Comparison of ENCODE assay signal across 35 mouse cellular contexts in genomic region chr1:63261041-63261590, GRCm38 (mm10). TPM values are rescaled to one million over a fixed set of nuclear protein-coding genes. Genes with fewer than 3 reads are reported as not detected.
DNase-seq lines count a peak whose midpoint lies in the region; ATAC-seq lines count a peak whose summit lies in the region.
"Had no signal": no experiment of that assay in that cellular context is flagged by ENCODE, and none has a peak within 500 bp of the region (broad histone marks: within the 10 kb centered on the region; RNA-seq: fewer than 3 reads in every experiment).

No protein-coding gene starts in this region.

- H3K4me3 ChIP-seq in intestine, embryonic 14.5 days (ENCODE audit: low read depth, low read length): no peak overlapping the region
- no peak overlapping the region for H3K4me3 ChIP-seq in intestine, embryonic 15.5 days (replicated peaks)
- no peak overlapping the region for H3K4me3 ChIP-seq in neural tube, embryonic 15.5 days (replicated peaks)
- no peak overlapping the region for H3K4me3 ChIP-seq in limb, embryonic 11.5 days (ENCODE audit: low read depth, low read length)
- H3K4me3 ChIP-seq: embryonic facial prominence, embryonic 15.5 days; forebrain, embryonic 12.5 days; heart, embryonic 13.5 days; liver, embryonic 15.5 days; myocyte; neural tube, embryonic 13.5 days had no signal

- 53% methylated on average over 17 of the region's 17 CpGs for WGBS in intestine, embryonic 14.5 days
- 47% methylated on average over 17 of the region's 17 CpGs for WGBS in intestine, embryonic 15.5 days
- 41% methylated on average over 17 of the region's 17 CpGs for WGBS in neural tube, embryonic 15.5 days
- 43% methylated on average over 17 of the region's 17 CpGs for WGBS in limb, embryonic 11.5 days

- no peaks in the 10 kb centered on the region for H3K36me3 ChIP-seq in intestine, embryonic 14.5 days (ENCODE audit: control insufficient read depth, insufficient read depth, low read length)
- no peaks in the 10 kb centered on the region for H3K36me3 ChIP-seq in intestine, embryonic 15.5 days
- H3K36me3 ChIP-seq in neural tube, embryonic 15.5 days: no peaks in the 10 kb centered on the region
- H3K36me3 ChIP-seq in limb, embryonic 11.5 days (ENCODE audit: control insufficient read depth, insufficient read depth, low read length): no peaks in the 10 kb centered on the region
- H3K36me3 ChIP-seq: embryonic facial prominence, embryonic 15.5 days; forebrain, embryonic 12.5 days; heart, embryonic 13.5 days; liver, embryonic 15.5 days; neural tube, embryonic 13.5 days had no signal

- no peak overlapping the region for H3K4me2 ChIP-seq in intestine, embryonic 14.5 days (ENCODE audit: low read length)
- no peak overlapping the region for H3K4me2 ChIP-seq in intestine, embryonic 15.5 days (replicated peaks)
- H3K4me2 ChIP-seq in neural tube, embryonic 15.5 days: no peak overlapping the region
- no peak overlapping the region for H3K4me2 ChIP-seq in limb, embryonic 11.5 days (ENCODE audit: low read depth, severe bottlenecking)
- H3K4me2 ChIP-seq: embryonic facial prominence, embryonic 15.5 days; forebrain, embryonic 12.5 days; heart, embryonic 13.5 days; liver, embryonic 15.5 days; neural tube, embryonic 13.5 days had no signal

- H3K27ac ChIP-seq in intestine, embryonic 14.5 days (ENCODE audit: low read depth): no peak overlapping the region
- H3K27ac ChIP-seq in intestine, embryonic 15.5 days: no peak overlapping the region
- no peak overlapping the region for H3K27ac ChIP-seq in neural tube, embryonic 15.5 days (replicated peaks)
- no peak overlapping the region for H3K27ac ChIP-seq in limb, embryonic 11.5 days (replicated peaks; ENCODE audit: low read depth, low read length)
- H3K27ac ChIP-seq: embryonic facial prominence, embryonic 15.5 days; forebrain, embryonic 12.5 days; heart, embryonic 13.5 days; kidney, postnatal 0 days; liver, embryonic 15.5 days; neural tube, embryonic 13.5 days had no signal

- H3K27me3 ChIP-seq in intestine, embryonic 14.5 days (replicated peaks; ENCODE audit: control insufficient read depth, insufficient read depth, low read length): peaks cover 89% of the 10 kb centered on the region
- H3K27me3 ChIP-seq in intestine, embryonic 15.5 days (replicated peaks): peaks cover 64% of the 10 kb centered on the region
- peaks cover 85% of the 10 kb centered on the region for H3K27me3 ChIP-seq in neural tube, embryonic 15.5 days (replicated peaks)
- peaks cover 45% of the 10 kb centered on the region for H3K27me3 ChIP-seq in limb, embryonic 11.5 days (ENCODE audit: control insufficient read depth, insufficient read depth, low read length)

- H3K4me1 ChIP-seq in intestine, embryonic 14.5 days (replicated peaks; ENCODE audit: control insufficient read depth, insufficient read depth, low read length): no peaks in the 10 kb centered on the region
- H3K4me1 ChIP-seq in intestine, embryonic 15.5 days (replicated peaks): no peaks in the 10 kb centered on the region
- H3K4me1 ChIP-seq in neural tube, embryonic 15.5 days: peaks cover 5% of the 10 kb centered on the region
- H3K4me1 ChIP-seq in limb, embryonic 11.5 days (ENCODE audit: control insufficient read depth, insufficient read depth, low read length): 0 out of 2 replicates have a peak, but pooled peaks cover 4% of the 10 kb centered on the region
- H3K4me1 ChIP-seq: embryonic facial prominence, embryonic 15.5 days; heart, embryonic 13.5 days; liver, embryonic 15.5 days had no signal

- H3K9ac ChIP-seq in intestine, embryonic 14.5 days (ENCODE audit: low read length): no peak overlapping the region
- no peak overlapping the region for H3K9ac ChIP-seq in intestine, embryonic 15.5 days
- H3K9ac ChIP-seq in neural tube, embryonic 15.5 days (replicated peaks): no peak overlapping the region
- H3K9ac ChIP-seq in limb, embryonic 11.5 days (ENCODE audit: low read length): no peak overlapping the region
- H3K9ac ChIP-seq: embryonic facial prominence, embryonic 15.5 days; forebrain, embryonic 12.5 days; forebrain, postnatal 0 days; heart, embryonic 13.5 days; liver, embryonic 15.5 days; neural tube, embryonic 13.5 days had no signal

- no peaks in the 10 kb centered on the region for H3K9me3 ChIP-seq in intestine, embryonic 14.5 days (ENCODE audit: control insufficient read depth, low read length)
- H3K9me3 ChIP-seq in intestine, embryonic 15.5 days: no peaks in the 10 kb centered on the region
- H3K9me3 ChIP-seq in neural tube, embryonic 15.5 days (replicated peaks): no peaks in the 10 kb centered on the region
- no peaks in the 10 kb centered on the region for H3K9me3 ChIP-seq in limb, embryonic 11.5 days (ENCODE audit: control insufficient read depth, low read length)
- H3K9me3 ChIP-seq: embryonic facial prominence, embryonic 15.5 days; forebrain, embryonic 12.5 days; heart, embryonic 13.5 days; liver, embryonic 15.5 days; neural tube, embryonic 13.5 days had no signal

- DNase-seq in intestine, embryonic 14.5 days (ENCODE audit: low spot score): peak; percentile 55
- DNase-seq in neural tube, embryonic 10.5 days (ENCODE audit: extremely low spot score, low spot score): peak; percentile 58
- DNase-seq in limb, embryonic 11.5 days (ENCODE audit: low spot score): peak; percentile 25
- DNase-seq in layer of hippocampus, postnatal 25 days (ENCODE audit: extremely low spot score in 1 of 2, low spot score in 1 of 2): no peak
- DNase-seq: adrenal gland, adult 2 months; adrenal gland, postnatal 36 days; cerebellum, adult 2 months; cerebellum, postnatal 14 days; forebrain, postnatal 0 days; heart, postnatal 10 days; kidney, adult 8-10 months; layer of hippocampus, postnatal 36 days; left cerebral cortex, postnatal 4 days; lung, postnatal 36 days; right cerebral cortex, adult 18-20 months; spleen, adult 18-20 months; thymus, postnatal 25 days had no signal

- no peak for ATAC-seq in intestine, embryonic 14.5 days (replicated peaks; ENCODE audit: low FRiP score, low TSS enrichment, low read depth)
- ATAC-seq in intestine, embryonic 15.5 days: no peak
- ATAC-seq in neural tube, embryonic 15.5 days (ENCODE audit: low FRiP score): no peak
- ATAC-seq in limb, embryonic 11.5 days (ENCODE audit: insufficient number of reproducible peaks, low FRiP score, low TSS enrichment, low read depth): no peak
- ATAC-seq in activated CD4-positive, CD25-positive, alpha-beta regulatory T cell, adult 4 months: no peak
- ATAC-seq: CD4-positive, CD25-positive, alpha-beta regulatory T cell, adult 4 months; forebrain, postnatal 0 days; hindbrain, embryonic 16.5 days; intestine, embryonic 16.5 days; midbrain, embryonic 16.5 days had no signal

RNA-seq across cellular contexts. Expression of gene Zdbf2, which starts 11.9 kb away (rescaled TPM):
- 7.5 and 9.6 TPM in 2 replicates for polyA plus RNA-seq in intestine, embryonic 14.5 days (2014; fragmentation: Nextera tagmentation; extraction: Ambion mirVana)
- 6.3 and 7.1 TPM in 2 replicates for polyA plus RNA-seq in intestine, embryonic 15.5 days (2015; fragmentation: Nextera tagmentation; extraction: Ambion mirVana)
- 24.8 and 31.3 TPM in 2 replicates for polyA plus RNA-seq in neural tube, embryonic 15.5 days (2015; fragmentation: Nextera tagmentation; extraction: Ambion mirVana)
- polyA plus RNA-seq in limb, embryonic 11.5 days (2014; fragmentation: Nextera tagmentation; extraction: Ambion mirVana): 11.3 and 11.4 TPM in 2 replicates
- total RNA-seq in layer of hippocampus, postnatal 25 days (2021): 10 to 100 TPM; 16.4 to 20.8 TPM
- not detected for polyA plus RNA-seq in activated CD4-positive, CD25-positive, alpha-beta regulatory T cell, adult 4 months (2017; shearing (Covaris generic))
- total RNA-seq: megakaryocyte, adult 5-6 weeks had no signal
- polyA plus RNA-seq: CD4-positive, CD25-positive, alpha-beta regulatory T cell, adult 4 months; liver, adult 2 months had no signal

RNA-seq across cellular contexts. Expression of gene Gpr1, which starts 46.8 kb away (rescaled TPM):
- 0.09 TPM in 1 of 2 replicates, not detected in the other for polyA plus RNA-seq in intestine, embryonic 14.5 days (2014; fragmentation: Nextera tagmentation; extraction: Ambion mirVana)
- 0.21 and 0.33 TPM in 2 replicates for polyA plus RNA-seq in intestine, embryonic 15.5 days (2015; fragmentation: Nextera tagmentation; extraction: Ambion mirVana)
- 0.54 and 0.78 TPM in 2 replicates for polyA plus RNA-seq in neural tube, embryonic 15.5 days (2015; fragmentation: Nextera tagmentation; extraction: Ambion mirVana)
- polyA plus RNA-seq in limb, embryonic 11.5 days (2014; fragmentation: Nextera tagmentation; extraction: Ambion mirVana): 0.09 TPM in 1 of 2 replicates, not detected in the other
- total RNA-seq in layer of hippocampus, postnatal 25 days (2021): under 1 TPM; 0.38 to 0.52 TPM
- polyA plus RNA-seq in activated CD4-positive, CD25-positive, alpha-beta regulatory T cell, adult 4 months (2017; shearing (Covaris generic)): under 1 TPM in 1 of 2 experiments, not detected in 1; 0.46 TPM
- total RNA-seq: hematopoietic stem cell, adult 5-6 weeks; liver, adult 2 months; megakaryocyte, adult 5-6 weeks had no signal
- polyA plus RNA-seq: CD4-positive, CD25-positive, alpha-beta regulatory T cell, adult 4 months; intestine, embryonic 16.5 days; liver, adult 2 months; lung, embryonic 16.5 days had no signal

Comparison
In these comparisons a context has a peak if more than half of its experiments do, and no peak if none do; other contexts are left out.
1. DNase-seq: peak in intestine, embryonic 14.5 days (single experiment), neural tube, embryonic 10.5 days (single experiment) and limb, embryonic 11.5 days (single experiment); none in layer of hippocampus, postnatal 25 days (0 of 2).